Mouse (Mus musculus) adrenal gland, postnatal 4 days (tissue): ENCODE data around the gene Arpp21. TPM values are rescaled to one million over a fixed set of nuclear protein-coding genes. Genes with fewer than 3 reads are reported as not detected.

Source experiments
- DNase-seq, 2 experiments: peaks; one replicate each; pipeline ENCODE4 v3.0.0; 2021 to 2022; ENCODE audit warnings: low spot score in 2 of 2, mixed read lengths in 2 of 2
- total RNA-seq, 2 experiments: library from RNA; stranded (reverse); gene quantifications; 2 replicates each; pipeline ENCODE4 v1.2.3; 2021

The Arpp21 gene
- total RNA-seq, 2 experiments from 2014 or later, result 0.95 to 4.9 TPM

DNA sequence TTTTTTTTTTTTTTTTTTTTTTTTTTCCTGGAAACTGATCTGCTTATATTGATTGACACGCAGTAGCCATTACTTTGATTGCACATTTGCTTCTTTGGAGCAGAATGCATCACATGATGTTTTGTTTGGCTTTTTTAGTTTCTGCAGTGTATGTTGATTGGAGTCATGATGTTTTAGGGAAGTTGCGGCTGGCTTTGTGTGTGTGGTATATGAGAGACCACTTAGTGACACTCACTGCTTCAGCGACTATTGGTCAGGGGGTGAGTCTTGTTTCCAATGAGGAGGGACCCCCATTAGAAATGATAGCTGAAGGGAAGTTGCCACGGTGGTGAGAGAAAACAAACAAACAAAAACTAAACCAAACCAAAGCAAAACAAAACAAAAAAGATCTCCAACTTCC lies 55.7 kb downstream of the Arpp21 start:
- no peak for DNase-seq

DNA sequence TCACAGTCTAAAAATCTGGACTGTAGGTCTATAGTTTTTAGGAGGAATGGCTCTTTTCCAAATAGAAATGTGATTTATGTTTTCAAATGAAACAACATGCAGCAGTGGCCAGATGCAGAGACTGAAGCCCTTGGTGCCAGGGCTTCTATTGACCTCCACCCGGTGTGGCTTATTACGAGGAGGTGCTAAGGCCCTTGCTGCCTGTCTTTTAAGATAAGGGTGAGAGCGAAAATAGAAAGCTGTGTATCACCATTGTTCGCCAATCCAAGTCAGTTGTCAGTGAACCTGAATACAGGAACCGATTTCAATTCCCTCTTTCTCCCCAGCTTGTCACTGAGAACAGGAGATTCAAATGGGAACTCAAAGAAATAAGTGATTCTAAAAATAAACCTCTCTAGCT lies 57.3 kb downstream of the Arpp21 start:
- DNase-seq, result no peak

DNA sequence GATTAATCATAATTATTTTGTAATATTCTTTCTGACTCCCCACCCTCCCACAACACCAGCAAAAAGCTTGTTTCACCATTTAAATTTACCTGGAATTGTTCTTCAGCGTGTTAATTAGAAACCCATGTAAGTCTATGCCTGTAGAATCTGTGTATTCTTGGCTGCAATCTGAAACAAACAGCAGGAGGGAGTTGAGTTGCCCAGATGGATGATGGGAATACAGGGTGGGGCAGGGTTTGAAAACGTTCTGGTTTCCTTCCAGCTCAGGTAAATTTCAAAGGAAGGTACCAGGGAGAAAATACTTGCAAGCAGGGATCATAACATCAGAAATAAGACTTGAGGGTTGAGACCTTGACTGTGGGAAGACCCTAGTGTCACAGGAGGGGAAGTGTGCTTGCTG lies 58.2 kb downstream of the Arpp21 start:
- DNase-seq, result no peak

DNA sequence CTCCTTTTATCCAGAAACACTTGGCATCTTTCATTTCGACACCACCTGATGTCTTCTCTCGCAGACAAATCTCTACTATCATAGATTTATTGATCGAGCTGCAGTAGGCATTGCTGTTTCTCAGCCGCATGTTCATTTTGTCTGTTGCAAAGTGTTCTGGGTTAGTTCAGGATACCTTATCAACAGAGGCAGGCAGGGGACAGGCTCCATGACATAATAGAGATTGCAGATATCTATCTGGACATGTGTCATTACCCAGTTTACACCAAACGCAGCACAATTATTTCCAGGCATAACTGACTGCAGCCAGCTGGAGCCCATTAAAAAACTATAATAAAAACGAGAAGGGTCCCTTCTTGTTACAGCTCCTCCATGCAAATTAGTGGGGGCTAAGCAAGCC lies 59.4 kb downstream of the Arpp21 start:
- DNase-seq, result no peak

DNA sequence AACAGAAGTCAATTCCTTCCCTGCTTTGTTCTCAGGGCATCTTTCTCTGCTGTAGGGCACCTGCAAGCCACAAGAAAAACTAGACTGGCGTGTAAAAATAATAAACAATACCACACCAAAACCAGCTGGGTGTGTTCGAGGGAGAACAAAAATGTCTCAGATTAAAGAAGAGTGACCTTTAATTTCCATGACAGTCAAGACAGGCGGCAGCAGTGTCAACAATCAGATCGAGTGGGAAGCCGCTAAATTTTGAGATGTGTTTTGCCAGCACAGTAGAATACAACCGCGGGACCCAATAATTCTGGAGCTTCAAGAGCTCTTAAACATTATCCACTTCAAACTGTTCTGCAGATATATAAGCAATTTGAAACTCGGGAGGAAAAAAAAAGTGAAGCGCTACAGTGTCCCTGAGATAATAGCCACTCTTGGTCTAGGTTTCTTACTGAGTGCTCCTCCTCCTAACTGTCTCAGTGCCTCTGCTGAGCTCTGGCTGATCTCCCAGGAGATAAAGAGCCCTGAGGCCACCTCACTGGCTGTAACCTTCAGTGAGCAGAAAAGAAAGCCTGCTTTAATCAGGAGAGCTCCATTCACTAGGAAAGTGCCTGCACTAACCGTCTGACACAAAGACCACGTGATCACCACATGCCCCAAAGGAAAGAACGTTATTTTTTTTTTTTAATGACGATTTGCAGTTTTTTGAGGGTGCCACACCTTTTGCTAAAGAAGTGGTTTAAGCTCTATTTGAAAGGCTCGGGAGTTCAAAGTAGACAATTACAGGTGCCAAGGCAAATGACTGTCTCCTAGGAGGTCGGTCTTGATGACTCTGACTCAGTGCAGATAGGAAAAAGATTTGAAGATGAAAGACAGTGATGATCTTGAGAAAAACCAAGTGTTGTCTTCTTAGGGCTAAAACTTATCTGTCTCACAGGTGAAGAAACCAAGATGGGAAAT lies 61.1 kb downstream of the Arpp21 start:
- no peak for DNase-seq

DNA sequence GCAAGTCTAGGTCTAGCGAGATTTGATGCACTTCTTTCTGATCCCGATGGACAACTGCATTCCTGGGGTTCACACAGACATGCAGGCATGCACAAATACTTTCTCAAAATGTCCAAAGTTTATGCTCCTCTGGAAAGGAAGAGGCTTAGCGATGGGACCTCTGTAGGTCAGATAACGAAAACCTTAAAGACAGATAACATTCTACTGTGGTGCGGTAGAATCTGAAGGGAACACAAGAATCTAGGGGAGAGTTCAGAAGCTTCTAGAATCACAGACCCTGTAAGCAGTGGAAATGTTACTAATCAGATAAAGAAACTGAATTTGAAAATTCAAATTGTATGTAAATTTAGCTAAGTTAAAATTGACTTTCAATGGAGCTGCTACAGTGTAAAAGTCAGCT lies 62.0 kb downstream of the Arpp21 start:
- no peak for DNase-seq

DNA sequence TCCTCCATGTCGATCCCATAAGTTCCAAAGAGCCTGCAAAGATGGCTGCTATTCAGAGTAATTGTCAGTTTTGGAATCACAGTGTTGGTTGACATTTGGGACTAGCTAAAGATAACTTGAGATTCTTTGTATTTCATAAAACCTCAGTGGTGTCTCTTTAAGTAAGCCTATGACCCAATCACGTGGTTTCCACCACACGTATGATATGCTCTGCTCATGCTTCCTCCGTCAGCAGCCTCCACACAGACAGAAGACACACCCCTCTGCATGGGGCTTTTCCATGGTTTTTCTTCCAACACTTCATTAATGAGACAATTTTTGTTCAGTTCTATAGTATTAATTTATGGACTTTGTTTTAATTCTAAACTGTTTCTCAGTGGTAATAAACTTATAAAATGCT lies 71.1 kb downstream of the Arpp21 start:
- DNase-seq, result no peak

DNA sequence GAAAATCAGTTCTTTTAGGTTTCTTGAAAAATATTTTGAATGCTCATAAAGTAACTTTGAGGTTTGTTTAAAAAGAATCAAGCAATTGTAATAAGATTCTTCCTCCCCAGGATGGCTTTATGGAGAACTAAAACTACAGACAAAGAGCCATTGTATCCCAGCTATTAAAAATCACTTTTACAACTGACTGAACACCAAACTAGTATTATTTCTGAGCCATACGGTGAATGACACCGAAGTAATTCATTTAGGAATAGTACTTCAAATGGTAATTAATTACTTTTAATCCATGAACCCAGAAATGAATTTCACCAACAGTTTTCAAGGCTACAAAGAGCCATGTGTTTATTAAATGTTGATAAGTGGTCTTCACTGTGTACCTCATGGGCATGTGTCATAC lies 74.8 kb downstream of the Arpp21 start:
- DNase-seq, result no peak

DNA sequence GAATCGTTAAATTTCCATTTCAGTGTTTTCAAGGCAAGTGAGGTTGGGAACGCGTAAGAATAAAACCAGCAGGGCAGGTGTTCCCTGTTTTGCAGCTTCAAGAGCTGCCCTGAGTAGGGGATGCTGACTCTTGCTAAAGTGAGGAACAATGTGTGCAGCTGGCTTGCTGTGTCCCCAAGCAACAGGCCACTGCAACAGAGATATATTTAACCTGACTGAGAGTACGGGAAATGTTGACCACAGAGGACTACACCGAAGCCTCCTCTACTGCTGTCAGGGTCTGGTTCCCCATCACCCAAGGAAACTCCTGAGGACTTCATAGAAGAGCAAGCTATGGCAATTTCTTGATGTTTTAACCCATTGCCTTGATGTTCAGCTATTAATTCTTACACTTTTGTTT lies 81.8 kb downstream of the Arpp21 start:
- no peak for DNase-seq

DNA sequence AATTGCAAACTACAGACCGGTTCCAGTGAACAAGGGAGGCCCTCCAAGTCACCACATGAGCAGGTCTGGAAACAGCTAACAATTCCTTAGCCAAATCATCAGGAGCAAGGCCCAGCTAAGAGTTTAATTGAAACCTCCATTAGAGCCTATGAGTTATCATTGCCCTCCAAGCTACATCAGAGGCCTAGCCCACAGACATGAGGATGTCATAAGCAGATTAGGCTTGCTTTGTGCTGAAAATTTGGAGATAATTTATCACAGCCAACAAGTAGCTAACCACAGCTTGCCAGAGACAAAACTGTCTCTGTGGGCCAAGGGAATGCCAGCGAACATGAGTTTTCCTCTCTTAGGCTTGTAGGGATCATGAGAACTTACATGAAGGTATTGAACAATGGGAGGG lies 83.0 kb downstream of the Arpp21 start:
- no peak for DNase-seq

DNA sequence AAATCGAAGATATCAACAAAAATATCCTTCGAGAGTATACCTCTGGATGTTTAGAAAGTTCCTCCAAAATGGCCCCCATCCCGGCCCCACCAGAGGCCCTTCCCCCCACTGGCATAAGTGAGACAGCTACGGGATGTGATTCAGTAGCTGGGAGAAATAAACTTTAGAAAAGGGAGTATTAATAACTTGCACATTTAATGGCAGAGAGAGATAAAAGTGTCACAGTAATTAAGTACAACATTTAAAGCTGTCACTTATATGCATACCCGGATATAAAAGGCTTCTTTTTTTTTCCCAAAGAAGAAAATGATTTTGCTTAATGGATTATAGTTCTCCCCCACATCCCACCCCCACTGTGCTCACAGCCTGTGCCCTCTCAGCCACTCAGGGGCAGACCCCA lies 84.6 kb downstream of the Arpp21 start:
- DNase-seq, result no peak

DNA sequence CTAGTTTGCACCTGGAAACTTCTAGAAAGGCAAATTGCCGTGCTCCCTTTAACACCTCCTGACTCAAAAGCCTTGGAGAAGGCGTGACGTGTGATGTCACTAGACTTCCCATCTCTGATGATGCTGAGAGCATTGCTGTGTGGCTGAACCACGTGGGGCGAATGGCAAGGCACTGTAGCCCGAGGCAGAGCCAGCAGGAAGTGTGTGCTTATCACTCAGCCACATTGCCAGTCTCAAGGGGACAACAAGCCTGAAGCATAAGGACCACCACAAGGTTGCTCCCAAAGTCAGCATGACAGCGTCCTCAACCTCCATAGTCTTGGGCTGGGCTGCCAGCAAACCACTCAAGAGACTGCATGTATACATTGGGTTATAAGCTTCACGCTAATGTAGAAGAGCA lies 95.1 kb downstream of the Arpp21 start:
- DNase-seq, result no peak

DNA sequence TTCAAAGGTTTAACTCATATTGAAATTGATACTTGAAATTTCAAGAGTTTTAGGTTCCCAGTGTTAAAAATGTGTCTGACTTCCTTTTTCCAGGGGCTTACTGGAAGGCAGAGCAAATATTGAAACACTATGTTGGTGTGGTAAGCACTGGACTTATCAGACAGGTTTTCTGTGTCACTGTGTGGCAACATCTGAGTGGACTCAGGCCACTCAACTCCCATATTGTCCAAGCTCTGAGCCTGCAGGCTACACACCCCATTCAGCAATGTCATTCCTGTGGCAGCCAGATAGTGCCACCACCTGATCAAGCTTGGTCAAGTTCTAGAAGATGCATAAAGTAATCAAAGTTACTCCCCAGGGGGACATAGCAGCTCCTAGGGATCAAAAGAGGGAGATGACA lies 97.9 kb downstream of the Arpp21 start:
- no peak for DNase-seq

DNA sequence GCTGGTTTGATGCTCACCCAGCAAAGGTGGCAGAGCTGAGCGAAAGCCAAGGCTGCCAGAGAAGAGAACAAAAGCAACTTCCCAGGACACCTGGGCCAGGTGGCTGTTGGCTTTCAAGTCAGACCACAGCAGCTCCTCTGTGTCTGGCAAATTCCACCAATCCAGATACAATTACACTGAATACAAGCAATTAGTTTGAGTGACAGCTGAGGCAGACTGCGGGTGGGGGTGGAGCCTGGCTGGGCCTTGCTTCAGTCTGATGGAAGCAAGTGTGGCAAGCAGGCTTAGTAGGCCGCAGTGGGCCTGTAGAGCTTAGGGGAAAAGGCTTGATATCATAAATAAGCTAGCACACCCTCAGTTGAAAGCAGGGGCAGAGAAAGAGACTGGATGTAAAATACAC lies 104.9 kb downstream of the Arpp21 start:
- no peak for DNase-seq

DNA sequence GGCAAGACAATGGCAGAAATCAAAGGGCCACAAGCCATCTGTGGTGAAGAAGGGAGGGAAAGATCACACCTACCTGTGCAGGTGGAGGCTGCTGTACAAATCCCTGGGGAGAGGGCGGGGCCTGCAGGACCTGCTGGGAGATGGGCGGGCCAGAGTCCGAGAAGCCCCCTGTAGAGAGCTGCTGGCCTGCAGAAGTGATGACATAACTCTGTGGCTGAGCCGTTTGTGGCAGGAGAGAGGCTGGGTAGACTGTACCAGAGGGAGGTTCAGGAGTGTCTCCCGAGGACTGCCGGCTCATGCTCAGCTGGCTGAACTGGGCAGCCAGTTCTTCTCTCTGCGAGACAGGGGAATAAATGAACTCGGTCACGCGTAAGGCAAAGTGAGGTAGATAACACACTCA lies 111.1 kb downstream of the Arpp21 start:
- DNase-seq, result no peak

DNA sequence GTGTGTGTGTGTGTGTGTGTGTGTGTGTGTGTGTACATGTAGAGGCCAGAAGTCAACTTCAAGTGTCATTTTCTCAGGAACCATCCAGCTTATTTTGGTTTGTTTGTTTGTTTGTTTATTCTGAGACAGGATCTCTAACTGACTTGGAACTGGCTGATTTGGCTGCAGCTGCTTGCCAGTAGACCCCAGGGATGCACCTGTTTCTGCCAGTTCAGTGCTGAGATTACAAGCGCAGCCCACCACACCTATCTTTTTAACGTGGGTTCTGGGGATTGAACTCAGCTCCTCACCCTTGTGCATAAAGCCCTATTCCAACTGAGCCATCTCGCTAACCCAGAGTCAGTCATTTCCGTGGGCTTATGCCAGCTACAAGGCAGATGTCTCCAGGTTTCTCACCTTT lies 111.6 kb downstream of the Arpp21 start:
- DNase-seq, result no peak

DNA sequence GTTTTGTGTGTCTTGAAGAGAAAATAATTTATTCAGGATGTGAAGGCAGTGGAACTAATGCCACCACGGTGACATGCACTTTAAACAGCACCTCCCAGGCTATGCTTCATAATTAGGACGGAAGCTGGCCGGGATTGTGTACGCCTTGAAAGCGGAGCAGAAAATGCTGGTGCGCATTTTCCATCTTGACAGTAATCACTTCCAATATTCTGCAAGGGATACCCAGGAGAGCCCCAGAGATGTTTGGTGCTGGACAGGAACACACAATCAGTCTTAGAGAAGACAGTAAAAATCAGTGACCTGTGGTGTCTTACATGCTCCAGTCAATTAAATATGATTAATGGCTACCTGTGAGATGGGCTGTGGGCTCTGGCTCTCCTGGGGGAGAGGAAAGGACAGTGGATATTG lies 112.3 kb downstream of the Arpp21 start:
- no peak for DNase-seq

DNA sequence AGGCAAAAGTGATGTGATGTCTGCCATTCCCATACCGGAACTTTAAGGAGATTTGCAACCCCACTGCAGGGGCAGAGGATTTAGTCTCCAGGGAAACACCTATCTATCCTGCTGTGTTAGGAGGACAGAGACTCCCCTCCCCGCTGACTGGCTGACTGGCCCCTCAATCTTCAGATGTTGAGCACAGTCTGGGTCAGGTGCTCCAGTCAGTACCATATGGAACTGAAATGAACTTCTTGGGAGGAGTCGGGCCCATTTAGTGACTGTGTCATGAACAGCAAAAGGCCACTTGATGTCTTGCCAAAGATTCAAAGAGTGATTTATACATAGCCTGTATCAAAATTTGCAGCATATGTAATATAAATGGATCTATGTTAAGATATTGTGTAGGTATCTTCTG lies 116.2 kb downstream of the Arpp21 start:
- DNase-seq, result no peak

DNA sequence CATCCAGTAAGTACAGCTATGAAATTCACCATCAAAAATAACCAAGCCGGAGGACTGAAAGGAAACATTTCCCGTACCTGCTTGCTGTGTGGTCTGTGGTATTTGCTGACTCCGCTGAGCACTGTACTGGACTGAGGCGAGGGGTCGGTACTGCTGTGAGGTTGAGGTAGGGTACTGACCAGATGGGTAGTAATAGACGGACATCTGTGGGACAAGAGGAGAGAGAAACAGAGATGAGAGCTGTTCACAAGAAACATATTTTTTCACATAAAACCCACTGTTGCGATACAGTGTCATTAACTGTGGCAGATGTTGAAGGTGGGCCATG lies 116.7 kb downstream of the Arpp21 start:
- DNase-seq, result no peak

DNA sequence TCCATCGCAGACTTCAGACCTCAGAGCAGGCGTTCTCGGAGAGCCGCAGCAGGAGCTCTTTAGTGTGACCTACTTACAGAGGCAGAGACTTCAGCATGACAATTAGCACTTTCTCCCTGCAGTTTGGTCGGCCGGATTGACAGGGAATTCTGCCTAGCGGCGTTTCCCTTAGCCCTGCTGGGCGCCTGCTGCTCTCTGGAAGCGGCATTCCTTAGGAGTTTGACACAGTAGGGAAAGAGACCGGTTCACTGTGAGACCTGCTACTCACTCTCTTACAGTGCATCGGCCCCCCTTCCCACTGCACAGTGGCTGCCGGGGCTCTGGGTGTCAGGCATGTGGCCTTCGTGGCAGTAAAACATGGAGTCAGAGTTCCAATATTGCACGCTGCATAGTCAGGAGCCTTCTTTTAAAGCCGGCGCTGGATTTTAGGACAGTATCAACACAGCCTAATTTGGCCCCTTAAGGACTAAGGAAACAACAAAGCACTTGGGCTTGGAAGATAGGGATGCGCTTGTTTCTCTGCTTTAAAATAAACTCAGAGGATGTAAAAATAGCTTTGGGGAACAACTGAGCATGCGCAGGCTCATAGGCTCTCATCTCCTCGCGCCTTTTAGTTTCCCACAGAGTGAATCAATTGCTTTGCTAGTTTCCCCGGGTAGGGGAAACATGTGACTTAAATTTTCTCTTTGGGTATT lies 117.2 kb downstream of the Arpp21 start:
- DNase-seq, result no peak

DNA sequence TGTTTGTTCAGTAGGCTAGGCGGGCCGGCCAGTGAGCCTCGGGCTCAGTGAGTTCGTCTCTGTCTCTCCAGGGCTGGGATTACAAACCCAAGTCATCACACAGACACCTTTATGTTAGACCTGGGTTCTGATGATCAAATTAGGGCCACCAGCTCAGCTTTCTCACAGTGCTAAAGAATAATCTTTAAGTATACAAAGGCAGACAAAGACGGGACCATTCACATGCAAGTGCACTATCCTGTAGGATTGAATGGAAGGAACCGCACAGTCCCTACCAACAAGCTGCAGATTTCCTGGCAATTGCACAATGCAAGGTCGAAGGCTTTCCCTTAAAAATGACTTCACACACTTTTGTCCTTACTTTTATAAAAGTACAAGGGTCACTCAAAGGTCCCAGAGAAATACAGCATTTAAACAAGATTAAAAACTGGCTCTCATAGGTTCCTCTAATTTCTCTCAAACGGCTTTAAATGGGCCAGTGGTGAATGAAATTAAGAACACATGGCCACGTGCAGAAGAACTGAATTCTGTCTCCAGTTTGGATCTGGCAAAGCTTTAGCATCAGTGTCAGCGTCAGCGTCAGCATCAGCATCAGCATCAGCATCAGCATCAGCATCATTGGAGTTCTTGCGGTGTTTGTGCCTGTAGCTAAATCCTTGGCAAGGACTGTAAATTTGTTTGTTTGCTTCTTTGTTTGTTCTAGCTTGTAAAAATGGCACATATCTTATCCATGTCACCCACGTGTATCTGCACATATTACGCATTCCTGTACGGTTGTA lies 117.9 kb downstream of the Arpp21 start:
- DNase-seq, result no peak

DNA sequence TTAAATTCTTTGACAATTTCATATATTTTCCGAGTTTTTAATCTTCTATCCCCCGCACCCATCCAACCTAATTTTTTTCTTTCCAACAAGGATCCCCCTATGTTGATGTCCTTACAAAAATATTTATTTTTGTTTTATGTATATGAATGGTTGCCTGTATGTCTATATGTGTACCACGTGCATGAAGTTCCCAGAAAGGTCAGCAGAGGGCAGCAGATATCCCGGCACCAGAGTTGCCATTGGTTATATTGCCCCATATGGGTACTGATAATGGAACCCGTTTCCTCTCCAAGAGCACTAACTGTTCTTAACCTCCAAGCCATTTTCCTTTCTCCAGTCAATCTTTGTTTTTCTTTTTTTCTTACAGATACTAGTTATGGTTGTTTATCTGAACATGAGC lies 124.1 kb downstream of the Arpp21 start:
- no peak for DNase-seq
